Mouse (Mus musculus) NIH3T3 (cell line): ENCODE measurements around the gene Tchp.

Experiments
- DNase-seq: peaks from one replicate; pipeline ENCODE4 v3.0.0-alpha.2; 2012; ENCODE audit warnings: low read depth

Tchp gene

DNA sequence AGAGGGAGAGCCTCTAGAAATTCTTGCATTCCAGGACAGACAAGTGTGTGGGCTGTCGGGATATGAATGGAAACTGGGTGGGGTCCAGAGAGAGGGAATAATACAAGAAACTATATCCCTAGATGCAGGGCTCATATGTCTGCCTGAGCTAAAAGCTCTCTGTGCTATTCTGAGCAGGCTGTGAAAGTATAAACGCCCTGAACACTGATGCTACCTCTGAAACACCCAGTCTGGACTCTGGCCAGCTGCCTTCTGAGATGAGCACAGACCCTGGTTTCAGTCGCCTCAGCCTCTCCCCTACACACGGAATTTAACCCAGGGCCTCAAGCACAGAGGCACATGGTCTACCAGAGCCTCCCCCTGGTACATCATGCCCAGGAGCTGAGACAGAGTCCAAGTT, 33.0 kb downstream of the Tchp start:
- peak; percentile 67 for DNase-seq

DNA sequence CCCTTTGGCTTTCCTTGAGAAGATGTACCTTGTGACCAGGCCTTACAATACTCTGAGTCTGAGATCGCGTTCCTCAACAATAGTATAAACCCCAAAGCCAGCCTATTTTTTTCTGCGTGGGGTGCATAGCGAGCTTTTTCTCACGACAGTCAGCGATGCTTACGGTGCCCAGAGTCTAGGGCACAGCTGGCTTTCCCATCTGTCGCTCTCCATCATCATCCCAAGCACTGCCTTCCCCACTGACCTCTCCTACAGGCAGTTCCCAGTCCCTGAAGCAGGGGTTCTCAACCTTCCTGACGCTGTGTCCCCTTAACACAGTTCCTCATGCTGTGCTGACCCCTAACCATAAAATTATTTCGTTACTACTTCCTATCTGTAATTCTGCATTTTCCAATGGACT, 35.0 kb downstream of the Tchp start:
- DNase-seq: no peak

DNA sequence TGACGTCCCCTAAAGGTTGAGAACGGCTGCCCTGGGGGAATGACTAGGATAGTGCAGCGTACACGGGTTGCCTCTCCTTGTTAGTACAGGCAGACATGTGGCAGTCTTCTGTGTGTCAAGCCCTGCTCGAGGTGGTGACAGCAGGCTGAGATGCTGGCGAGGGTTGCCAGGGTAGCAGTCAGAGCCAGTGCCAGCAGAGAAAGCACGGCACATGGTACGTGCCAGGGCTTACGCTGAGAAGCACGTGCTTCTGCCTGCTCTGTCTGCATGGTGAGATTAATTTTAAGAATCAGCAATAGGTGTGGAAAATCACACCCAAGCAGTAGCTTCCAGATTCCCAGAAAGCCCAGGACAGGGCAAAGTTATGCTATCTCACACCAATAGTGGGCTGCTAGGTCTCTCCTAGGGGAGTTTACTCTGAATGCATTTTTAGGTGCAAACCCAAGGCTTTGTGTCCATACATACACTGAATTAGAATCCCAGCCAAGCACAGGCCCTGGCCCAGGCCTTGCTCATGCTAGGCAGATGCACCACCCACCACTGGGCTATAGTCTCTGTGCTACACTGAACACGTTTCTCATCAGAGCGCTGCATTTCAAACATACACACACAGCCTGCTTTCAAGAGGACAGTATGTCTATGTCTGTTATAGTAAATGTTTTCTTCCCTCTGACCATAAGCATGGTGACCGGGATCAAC, 35.6 kb downstream of the Tchp start:
- DNase-seq: no peak

DNA sequence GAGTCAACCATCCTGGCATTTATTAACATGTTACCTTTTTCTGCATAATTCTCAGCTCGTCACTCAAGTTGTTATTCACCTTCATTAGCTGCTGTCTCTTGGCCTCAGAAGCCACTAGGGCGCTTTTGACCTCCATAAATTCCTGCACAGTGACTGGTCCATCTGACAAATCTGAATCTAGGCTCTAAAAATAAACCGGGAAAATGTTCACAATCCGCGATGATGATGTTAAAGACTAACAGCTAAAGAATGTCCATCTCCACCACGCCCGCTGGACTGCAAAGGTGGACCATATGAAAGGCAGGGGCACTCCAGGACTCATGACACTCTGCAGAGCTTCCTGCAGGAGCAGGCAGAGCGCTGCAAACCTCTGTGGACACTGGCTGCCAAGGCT, 36.1 kb downstream of the Tchp start:
- DNase-seq: peak; percentile 80

DNA sequence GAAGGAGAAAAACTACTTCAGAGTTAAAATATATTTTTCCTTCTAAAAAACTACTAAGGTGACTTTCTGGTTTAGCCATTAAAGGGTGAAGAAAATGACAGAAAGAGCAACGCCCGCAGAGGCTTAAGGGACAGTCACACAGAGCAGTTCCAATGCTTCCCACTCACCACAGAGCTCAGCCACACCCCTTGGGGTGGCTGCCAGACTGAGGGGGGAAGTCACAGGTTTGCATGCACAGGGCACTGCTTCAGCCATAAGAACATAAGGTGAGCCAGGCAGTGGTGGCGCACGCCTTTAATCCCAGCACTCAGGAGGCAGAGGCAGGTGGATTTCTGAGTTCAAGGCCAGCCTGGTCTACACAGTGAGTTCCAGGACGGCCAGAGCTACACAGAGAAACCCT, 38.0 kb downstream of the Tchp start:
- peak; percentile 38 for DNase-seq

DNA sequence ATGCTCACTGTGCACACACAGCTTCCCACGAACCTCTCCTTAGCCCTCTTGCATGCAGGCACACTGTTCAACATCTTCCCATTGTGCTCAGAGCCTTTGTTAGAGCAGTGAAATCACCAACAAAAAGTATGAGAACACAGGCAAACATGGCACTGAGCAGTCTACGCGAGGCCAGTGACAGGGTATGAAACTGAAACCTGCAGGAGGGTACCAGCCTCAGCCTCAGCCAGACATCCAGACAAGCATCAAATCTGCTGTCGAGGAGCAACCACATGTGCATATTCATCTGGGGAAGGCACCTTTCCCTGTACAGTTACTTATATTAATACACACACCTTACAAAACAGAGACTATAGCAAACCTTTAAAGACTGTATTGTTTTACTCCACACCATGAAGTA, 39.3 kb downstream of the Tchp start:
- DNase-seq: no peak

DNA sequence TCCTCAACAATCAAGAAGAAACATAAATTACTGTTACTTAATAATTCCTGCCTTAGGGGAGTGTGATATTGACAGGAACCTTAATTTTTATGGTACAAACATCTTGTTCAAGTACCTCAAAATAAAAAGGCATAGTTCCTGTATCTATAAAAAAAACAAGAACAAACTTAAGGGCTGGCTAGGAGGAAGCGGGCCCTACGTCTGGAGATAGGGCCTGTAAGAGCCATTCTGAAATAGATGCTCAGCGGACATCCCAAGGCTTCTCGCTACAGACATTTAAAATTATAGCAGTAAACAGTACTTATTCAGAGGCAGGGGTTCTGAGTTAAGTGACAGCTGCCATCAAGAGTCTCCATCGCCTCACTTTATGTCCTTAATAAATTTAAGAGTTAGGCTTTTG, 40.0 kb downstream of the Tchp start:
- DNase-seq: no peak

DNA sequence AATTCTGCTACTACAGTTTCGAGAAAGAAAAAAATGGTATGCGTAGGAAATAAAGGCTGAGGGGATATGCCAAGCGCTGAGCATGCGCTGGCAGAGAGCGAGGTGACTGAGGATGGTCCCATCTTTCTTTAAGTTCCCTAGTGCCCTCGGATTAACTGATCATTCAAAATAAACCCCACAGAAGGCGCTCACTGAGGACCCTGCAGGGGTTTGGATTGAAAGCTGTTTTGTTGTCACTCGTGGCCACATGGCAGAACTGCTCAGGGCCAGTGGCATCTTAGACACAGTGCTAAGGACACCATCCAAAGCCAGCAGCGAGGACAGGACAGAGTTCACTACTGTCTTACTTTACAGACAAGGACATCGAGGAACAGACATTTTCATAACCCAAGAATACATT, 42.8 kb downstream of the Tchp start:
- DNase-seq: no peak

DNA sequence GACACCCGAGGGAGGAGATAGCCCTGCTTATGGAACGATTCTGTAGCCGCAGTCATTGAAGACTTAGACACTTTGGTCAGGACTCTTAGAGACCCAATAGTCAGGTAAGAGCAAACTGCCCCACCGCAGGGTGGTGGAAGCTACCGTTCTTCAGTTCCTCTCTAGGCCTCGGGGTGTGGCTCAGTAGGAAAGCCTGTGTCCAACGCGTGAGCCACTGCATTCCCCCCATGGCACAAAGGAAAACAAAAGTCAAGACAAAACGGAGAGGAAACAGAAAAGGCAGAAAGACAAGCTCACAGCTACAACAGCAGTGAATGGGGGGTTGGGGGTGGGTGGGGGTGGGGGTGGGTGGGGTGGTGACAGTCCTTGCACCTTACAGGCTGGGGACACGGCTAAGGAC, 44.8 kb downstream of the Tchp start:
- DNase-seq: no peak

DNA sequence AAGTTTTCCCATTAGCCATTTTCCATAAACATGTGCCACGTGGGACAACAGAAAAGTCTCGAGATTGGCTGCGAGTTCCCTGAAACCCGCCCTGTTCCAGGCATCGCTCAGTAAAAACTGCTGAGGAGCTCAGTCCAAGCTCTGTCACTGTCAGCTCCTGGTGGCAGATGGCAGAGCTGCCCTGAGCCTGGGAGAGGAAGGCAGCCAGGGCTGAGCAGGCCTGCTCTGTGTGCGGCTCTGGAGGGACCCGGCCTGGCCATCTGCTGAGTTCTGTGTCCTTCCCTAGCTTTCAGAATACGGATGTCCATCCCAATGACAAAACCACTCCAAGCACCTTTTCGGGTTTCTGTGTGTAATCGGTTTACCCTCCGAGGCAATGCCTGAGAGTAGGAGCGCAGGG, 45.8 kb downstream of the Tchp start:
- DNase-seq: no peak

DNA sequence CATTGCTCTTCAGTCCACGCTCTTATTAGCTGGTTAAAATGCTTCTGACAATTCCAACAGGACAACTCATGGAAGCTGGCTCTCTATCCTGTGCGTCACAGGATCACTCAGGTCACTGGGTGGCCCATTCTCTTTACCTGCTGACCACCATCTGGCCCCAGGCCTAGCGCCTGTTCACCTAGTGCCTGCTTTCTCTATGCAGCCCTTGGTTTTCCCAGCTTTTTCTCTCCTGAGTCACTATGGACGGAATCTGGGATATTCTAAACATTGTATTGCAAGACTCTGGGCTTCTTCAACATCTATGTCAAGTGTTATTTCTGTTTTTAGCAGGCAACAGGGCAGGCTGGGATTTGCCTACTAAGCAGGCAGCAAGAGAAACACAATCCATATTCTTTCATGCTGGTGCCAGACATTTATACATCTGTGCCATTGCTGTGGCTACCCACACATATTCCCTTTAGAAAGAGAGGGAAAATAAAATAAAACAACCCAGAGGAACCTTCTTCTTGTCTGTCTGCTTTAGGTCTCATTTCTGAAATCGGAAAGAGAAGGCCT, 52.1 kb downstream of the Tchp start:
- DNase-seq: peak; percentile 76

DNA sequence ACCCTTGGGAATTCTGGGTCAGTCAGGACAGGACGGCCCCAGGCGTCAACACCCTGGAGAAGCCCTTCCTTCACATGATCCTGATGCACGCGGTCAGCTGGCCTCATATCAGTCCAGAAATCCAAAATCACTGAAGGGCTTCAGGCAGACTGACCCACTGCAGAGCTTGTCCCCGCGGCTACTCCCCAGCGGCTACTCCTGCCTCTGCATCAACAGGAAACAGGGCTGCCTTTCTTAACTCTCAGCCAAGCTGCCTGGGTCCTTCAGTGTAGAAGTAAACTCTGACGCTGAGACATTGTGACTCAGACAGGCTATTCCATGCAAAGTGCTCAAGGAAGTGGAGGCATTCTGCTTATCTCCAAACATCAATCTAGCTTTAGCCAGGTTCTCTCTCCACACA, 54.4 kb downstream of the Tchp start:
- DNase-seq: peak; percentile 60

DNA sequence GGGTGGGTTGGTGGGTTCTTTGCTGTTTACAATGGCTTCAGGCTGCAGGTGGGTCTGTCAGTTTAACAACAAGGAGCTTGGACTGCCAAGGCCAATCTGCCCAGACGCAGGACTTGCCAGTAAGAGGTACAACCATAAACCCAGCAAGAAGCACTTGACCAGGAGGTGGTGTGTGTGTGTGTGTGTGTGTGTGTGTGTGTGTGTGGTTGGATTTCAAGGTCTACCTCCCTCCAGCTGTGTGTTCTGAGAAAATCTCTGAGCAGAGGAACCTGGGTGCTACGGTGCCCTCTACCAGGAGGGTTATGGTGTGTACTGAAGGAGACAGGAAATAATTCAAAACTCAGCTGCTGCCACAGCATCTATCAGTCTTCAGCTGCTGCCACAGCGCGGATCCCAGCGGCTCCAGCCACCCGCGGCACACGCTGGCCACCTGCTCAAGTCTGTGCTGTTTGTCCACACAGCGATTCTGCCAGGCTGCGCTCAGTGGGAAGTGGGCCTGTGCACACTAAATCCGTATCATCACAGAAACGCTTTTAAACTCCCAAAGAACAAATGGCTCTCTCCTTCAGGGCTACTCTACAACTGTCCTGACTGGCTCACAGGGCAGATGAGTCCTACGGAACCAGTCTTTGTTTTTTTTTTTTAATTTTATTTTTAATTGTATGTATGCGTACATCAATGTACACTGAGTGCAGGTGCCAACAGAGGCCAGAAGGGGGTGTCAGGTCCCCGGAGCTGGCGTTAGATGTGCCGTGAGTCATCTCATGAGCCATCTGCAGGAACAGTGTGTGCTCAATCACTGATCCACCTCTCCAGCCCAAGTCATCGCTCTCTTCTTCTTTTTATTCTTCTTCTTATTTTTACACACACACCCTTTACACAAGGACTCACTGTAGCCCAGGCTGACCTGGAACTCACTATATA, 57.5 kb downstream of the Tchp start:
- DNase-seq: peak; percentile 42

DNA sequence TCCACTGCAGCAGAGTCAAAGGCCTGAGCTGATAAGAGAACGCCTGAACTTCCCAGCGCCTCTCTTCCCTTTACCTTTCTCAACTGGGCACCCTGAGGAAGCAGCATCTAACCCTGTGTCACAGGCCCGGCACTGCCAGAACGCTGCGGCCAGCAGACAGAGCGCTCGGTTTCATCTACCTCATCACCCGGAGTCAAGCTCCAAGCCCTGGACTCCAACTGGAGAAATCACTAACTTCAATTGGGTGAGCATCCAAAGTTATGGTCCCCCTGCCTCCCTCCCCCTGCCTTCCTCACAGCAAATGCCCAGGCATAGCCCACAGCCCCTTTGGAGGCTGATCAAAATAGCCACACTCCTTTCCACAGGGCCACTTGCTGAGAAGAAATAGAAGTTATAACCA, 59.1 kb downstream of the Tchp start:
- no peak for DNase-seq

DNA sequence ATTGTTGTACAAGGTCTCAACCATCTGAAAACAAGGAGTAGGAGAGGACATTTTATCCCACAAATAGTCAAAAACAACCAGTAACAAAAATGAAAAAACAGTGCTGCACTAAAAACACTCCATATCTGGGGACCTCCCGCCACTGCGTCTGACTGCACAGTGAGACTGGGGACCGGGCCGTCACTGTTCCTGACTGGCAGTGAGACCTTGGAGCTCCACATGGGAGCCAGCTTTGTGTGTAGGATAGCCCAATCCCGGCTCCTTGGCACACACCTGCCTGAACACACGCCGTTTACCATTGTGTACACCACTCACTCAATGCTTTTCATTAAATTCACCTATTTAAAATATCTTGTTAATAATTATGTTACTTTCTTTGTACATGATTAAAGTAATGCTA, 59.6 kb downstream of the Tchp start:
- DNase-seq: no peak

DNA sequence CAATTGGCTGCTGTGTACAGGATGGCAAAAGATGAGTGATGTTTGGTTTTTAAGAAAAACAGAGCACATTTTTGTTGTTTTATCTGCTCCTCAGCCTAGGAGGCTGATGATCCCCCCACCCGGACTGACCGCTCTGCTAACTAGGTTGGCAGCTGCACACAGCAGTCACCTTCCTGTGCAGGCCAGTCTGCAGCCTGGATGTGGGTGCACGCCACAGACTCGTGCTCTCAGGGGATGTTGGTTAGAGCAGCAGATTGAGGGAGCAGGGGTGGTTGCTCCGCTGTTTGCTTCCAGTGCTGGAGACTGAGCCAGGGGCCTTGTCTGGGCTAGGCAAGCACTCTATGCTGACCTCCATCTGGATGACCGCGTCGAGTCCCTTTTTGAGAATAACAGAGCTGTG, 62.2 kb downstream of the Tchp start:
- no peak for DNase-seq

DNA sequence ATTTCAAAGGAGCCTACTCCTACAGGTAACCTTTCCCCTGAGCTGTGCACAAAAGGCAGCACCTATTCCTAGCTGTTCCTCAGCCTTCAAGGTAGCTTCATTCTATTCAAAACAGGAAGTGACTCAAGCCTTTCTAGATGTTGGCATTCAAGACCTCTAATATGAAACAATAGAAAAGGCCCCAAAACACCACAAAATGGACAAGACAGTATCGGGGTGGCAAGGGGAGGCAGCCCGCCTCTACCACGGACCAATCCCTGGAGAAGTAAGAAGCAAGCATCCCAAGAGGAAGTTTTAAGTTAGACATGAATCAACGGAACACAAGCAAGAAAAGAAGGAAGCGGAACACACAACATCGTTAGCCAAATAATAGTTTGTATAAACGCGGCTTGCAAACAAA, 64.2 kb downstream of the Tchp start:
- no peak for DNase-seq
